Mouse (Mus musculus) cerebellum, adult 2 months (tissue): ENCODE data around the gene Zbtb9. TPM values are rescaled to one million over a fixed set of nuclear protein-coding genes. Genes with fewer than 3 reads are reported as not detected.

Source experiments
- DNase-seq, 2 experiments: peaks; one replicate each; pipeline ENCODE4 v3.0.0; 2021
- H3K27ac ChIP-seq: fragments of 200-500 bp; 2 replicates; pipeline ENCODE4 v1.5.1; 2012; ENCODE audit warnings: low read length, control low read depth, inconsistent platforms; ENCODE audit not compliant: insufficient read depth
- H3K27me3 ChIP-seq: fragments of 200-500 bp; 2 replicates; pipeline ENCODE4 v1.6.1; 2012; ENCODE audit warnings: inconsistent platforms, mild to moderate bottlenecking, low read length, moderate library complexity; ENCODE audit not compliant: control insufficient read depth, insufficient read depth
- H3K4me1 ChIP-seq: fragments of 200-500 bp; 2 replicates; pipeline ENCODE4 v1.6.1; 2011; ENCODE audit warnings: low read length; ENCODE audit not compliant: control insufficient read depth, insufficient read depth
- H3K4me3 ChIP-seq: fragments of 200-500 bp; replicated peaks from 2 replicates; pipeline ENCODE3; 2011; ENCODE audit warnings: mild to moderate bottlenecking, low read depth, low read length, control low read depth; ENCODE audit not compliant: insufficient read depth
- CTCF ChIP-seq: fragments of 200-500 bp; IDR thresholded peaks from 2 replicates; pipeline ENCODE4 v1.5.1; 2011; ENCODE audit warnings: low read depth, mild to moderate bottlenecking, control low read depth, low read length, moderate library complexity, borderline replicate concordance; ENCODE audit not compliant: insufficient read depth
- POLR2A ChIP-seq: fragments of 200-500 bp; IDR thresholded peaks from 2 replicates; pipeline ENCODE4 v1.6.1; 2011; ENCODE audit warnings: low read length, control low read depth, borderline replicate concordance; ENCODE audit not compliant: insufficient read depth
- WGBS: fragments of 180-500 bp; shearing (Covaris S2); methylation state at CpG from one replicate; pipeline ENCODE4 v1.1.7; 2018; 5-methylcytosine and 5-hydroxymethylcytosine counted together
- polyA plus RNA-seq: library from polyadenylated mRNA; depleted of rRNA; stranded (reverse); fragments of >200 nt; gene quantifications from 2 replicates; pipeline ENCODE4 v1.2.3, GENCODE M21; 2012

Zbtb9 gene
- polyA plus RNA-seq, 1 experiment = 13.9 TPM

- 61% methylated on average over 18 of the region's 18 CpGs for WGBS
- Histone ChIP-seq H3K27ac (no peak overlapping the region), H3K4me3 (no peak overlapping the region), H3K27me3 (no peaks in the 10 kb centered on the region), H3K4me1 (0 out of 2 replicates have a peak, but pooled peaks cover 8% of the 10 kb centered on the region)
- no peak for DNase-seq
- TF ChIP-seq CTCF = no peak
- TF ChIP-seq POLR2A = no peak
Measured at GRCm38 (mm10) chr17:27038335-27039050, 65.5 kb downstream of the Zbtb9 start.

DNA sequence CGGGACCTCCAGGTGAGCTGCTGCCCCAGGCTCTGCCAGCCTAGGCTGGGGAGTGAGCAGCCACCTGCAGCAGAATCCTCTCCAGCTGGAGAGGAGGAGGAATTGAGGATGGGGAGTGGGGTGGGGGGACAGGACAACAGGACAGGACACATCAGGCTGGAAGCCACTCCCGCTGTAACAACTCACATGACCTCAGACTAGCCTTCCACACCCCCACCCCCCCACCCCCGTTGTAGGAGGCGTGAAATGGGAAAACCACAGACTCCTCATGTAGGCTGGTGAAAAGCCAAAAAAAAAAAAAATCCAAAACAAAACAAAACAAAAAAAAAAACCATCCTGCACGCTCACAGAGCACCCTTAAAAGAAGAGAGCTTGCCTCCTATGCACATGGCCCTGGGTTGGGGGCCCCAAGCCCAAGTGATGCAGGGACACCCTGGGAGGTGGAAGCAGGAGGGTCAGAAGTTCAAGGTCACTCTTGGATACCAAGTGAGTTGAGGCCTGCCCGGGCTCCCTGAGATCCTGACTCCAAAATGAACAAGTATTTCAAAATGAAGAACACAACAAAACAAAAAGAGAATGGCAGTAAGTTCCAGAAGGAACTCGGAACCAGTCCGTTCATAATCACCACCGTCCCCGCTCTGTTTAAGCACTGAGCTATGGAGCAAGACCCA lies 66.6 kb downstream of the Zbtb9 start:
- Histone ChIP-seq H3K4me1 (0 out of 2 replicates have a peak, but pooled peaks cover 8% of the 10 kb centered on the region), H3K27ac (no peak overlapping the region), H3K27me3 (no peaks in the 10 kb centered on the region), H3K4me3 (no peak overlapping the region)
- WGBS = 87% methylated on average over 10 of the region's 10 CpGs
- no peak for DNase-seq
- TF ChIP-seq CTCF (no peak), POLR2A (no peak)

- WGBS = 51% methylated on average over 20 of the region's 20 CpGs
- H3K4me1 ChIP-seq = 0 out of 2 replicates have a peak, but pooled peaks cover 8% of the 10 kb centered on the region
- TF ChIP-seq CTCF (no peak), POLR2A (no peak)
Measured at GRCm38 (mm10) chr17:27040304-27041045, 67.5 kb downstream of the Zbtb9 start.

GRCm38 (mm10) chr17:27041046-27041786 lies 68.2 kb downstream of the Zbtb9 start:
- H3K27me3 ChIP-seq = no peaks in the 10 kb centered on the region
- TF ChIP-seq CTCF (no peak), POLR2A (no peak)
- no peak for DNase-seq
- H3K4me3 ChIP-seq = no peak overlapping the region
- 48% methylated on average over 13 of the region's 13 CpGs for WGBS
- H3K4me1 ChIP-seq = 0 out of 2 replicates have a peak, but pooled peaks cover 8% of the 10 kb centered on the region
- H3K27ac ChIP-seq = no peak overlapping the region

More at GRCm38 (mm10) chr17:27040304-27041045, 67.5 kb downstream of the Zbtb9 start:
- H3K4me3 ChIP-seq = no peak overlapping the region
- H3K27me3 ChIP-seq = no peaks in the 10 kb centered on the region
- DNase-seq = no peak
- H3K27ac ChIP-seq = no peak overlapping the region

DNA sequence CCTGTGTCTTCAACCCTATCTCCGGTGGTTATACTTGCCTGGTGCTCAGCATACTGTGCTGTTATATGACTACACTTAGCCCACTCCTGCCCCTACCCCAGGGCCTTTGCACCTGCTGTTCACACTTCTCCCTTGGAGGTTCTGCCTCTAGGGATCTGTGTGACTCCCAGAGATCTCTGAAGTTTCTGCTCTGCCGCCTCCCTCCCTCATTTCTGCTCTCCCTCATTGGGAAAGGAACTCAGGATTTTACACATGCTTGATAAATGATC lies 68.8 kb downstream of the Zbtb9 start:
- no peak overlapping the region for H3K4me3 ChIP-seq
- TF ChIP-seq CTCF = no peak
- TF ChIP-seq POLR2A = no peak
- H3K27ac ChIP-seq = no peak overlapping the region
- no peak for DNase-seq
- H3K27me3 ChIP-seq = no peaks in the 10 kb centered on the region
- 84% methylated on average over 2 of the region's 2 CpGs for WGBS
- H3K4me1 ChIP-seq = 0 out of 2 replicates have a peak, but pooled peaks cover 8% of the 10 kb centered on the region

DNA sequence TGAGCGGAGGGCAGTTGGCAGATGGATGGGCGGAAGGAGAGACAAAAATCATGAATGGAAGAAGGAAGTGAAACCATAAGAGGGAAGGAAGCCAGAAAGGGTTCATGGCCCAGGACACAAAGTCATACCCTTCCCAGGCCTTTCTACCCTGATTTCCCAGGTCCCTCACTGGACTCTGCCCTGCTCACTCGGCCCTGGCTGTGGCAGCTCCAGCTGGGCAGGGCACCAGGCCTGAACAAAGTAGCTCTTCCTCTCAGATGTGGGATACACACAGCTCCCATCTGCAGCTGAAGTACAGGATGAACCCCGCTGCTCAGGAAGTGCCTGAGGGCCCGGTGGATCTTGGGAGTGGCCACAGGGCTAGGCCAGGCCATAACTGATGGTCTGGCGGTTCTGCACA lies 69.9 kb downstream of the Zbtb9 start:
- WGBS = 83% methylated on average over 6 of the region's 6 CpGs
- no peak overlapping the region for H3K27ac ChIP-seq
- H3K27me3 ChIP-seq = no peaks in the 10 kb centered on the region
- no peak for DNase-seq
- TF ChIP-seq POLR2A (no peak), CTCF (no peak)
- 0 out of 2 replicates have a peak, but pooled peaks cover 8% of the 10 kb centered on the region for H3K4me1 ChIP-seq
- H3K4me3 ChIP-seq = no peak overlapping the region

DNA sequence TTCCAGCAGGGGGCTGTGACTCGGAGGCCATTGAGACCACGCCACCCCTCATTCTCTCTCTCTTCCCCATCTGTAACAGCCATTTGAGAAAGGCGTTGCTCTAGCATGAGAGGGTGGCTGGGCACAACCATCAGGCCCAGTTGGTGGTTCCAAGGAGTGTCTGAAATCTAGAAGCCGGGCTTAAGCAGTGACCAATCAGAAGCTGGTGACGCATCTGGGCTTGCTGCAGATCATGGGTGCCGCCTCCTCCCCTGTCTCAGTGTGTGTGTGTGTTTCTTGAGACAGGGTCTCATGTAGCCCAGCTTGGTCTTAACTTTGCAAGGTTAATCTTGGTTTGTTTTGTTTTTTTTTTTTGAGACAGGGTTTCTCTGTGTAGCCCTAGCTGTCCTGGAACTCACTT lies 72.2 kb downstream of the Zbtb9 start:
- Histone ChIP-seq H3K4me3 (no peak overlapping the region), H3K27me3 (no peaks in the 10 kb centered on the region), H3K4me1 (peaks cover 3% of the 10 kb centered on the region; the same call in 1 of the 2 replicates), H3K27ac (no peak overlapping the region)
- no peak for DNase-seq
- WGBS = 91% methylated on average over 6 of the region's 6 CpGs
- no peak for TF ChIP-seq POLR2A
- TF ChIP-seq CTCF = no peak
